Mouse (Mus musculus) cerebellum, postnatal 10 days (tissue): ENCODE measurements around the gene Psma6.

ENCODE experiments used
- DNase-seq, 2 experiments: peaks; one replicate each; pipeline ENCODE4 v3.0.0; 2021; ENCODE audit warnings: mixed read lengths in 2 of 2

Gene Psma6

DNA sequence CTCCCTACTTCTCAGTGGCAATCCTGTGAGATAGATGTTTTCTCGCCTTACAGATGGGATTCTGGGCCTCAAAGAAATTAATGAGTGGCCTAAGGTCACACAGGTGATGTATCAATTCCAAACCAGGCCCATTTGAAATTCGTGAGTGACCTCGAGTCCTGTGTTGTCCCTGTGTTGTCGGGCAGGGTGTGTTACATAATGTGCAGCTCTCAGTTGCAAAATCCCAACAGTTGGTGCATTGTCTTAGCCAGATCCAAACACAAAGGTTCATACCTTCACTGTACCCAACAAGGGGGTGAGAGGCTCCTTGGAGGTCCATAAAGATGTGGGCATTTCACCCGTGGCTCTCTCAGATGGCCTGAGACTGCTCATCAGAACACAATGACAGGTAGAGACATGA lies 56.4 kb downstream of the Psma6 start:
- no peak for DNase-seq

DNA sequence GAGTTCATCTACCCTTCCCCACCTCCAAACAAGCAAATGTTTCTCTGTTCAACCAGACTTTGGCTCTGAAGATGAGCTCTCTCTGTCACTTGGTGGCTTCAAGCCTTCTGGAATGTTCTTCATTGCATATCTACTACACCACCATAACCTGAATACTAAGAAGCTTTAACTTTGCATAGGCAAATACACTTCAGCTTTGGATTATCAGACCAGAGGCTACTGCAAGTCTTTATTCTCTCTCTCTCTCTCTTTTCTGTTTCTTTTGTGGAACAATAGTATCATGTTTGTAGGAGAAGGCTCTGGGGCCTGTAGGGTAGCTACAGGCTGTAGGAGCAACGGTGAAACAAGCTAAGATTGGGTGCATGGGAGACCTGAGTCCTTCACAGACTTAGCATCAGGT lies 58.2 kb downstream of the Psma6 start:
- DNase-seq: no peak

DNA sequence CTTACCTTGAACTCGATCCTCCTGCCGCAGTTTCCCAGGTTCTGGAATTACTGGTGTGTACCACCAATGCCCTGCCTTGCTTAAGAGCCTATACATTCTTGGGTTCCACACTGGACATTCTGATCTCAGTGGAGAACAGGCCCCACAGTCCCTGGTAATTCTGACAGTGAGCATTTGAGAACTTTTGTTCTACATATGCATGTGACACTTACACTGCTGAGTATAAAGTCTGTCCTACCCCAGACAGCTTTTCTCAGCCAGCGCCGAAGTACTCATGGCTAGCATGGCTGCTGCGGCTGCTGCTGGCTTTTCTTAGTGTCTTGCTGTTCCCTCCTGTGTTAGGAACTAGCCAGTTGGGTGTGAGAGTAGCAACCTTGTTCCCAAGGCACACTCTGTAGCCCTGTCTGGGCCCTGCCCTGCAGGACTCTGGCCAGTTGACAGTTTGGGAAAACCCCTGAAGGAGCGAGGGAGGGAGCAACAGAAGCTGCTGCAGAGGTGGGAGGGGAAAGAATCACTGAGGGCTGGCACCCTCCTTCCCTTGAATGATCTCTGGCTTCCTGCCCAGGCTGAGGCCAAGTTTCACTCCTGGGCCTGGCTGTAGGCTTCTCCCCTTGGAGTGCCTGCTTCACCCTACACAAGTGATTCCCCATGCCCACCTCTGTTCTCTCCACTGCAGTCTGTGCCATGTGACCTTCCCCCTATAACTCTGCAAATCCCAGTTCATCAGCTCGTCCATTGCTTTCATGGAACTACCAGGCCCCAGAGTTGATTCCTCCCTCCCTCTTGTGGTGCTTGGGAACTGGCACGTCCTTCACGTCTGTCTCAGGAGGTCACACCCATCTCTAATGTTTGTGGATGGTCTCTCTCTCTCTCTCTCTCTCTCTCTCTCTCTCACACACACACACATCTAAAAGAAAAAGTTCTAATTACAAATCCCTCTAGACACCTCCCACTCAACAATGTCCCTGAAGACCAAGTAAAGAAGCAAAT lies 59.1 kb downstream of the Psma6 start:
- peak; percentile 73 to 82 for DNase-seq

DNA sequence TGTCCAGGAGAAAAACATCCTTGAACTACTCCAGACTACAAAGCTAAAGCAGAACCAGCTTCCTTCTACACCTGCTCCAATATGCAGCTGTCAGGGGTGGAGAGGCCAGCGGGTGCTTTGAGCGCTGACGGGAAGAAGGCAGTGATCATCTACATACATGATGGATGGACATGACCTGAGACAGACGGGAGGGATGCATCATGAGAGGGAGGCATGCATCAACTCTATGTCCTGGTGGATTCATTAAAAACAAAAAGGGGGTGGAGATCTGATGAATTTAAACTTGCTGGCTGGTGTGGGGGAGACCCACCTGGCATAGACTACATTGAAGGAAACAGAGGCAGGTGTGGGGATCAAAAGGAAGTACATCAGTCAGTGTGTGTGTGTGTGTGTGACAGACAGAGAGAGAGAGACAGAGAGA lies 60.0 kb downstream of the Psma6 start:
- no peak for DNase-seq

DNA sequence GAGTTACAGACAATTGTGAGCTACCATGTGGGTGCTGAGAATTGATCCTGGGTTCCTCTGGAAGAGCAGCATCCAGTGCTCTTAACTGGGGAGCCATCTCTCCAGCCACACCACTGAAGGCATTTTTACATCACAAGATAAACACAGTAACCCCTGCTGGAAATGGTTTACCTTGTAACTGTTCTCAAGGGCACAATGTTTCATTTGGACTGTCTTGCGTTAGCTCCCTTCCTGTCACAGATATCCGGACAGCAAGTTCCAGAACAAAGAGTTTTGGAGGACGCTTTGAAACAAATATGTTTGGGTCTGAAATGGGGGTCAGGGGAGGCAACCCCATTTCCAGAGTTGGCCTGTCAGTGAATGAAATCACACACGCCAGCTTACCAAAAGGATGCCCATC lies 61.6 kb downstream of the Psma6 start:
- DNase-seq: no peak

DNA sequence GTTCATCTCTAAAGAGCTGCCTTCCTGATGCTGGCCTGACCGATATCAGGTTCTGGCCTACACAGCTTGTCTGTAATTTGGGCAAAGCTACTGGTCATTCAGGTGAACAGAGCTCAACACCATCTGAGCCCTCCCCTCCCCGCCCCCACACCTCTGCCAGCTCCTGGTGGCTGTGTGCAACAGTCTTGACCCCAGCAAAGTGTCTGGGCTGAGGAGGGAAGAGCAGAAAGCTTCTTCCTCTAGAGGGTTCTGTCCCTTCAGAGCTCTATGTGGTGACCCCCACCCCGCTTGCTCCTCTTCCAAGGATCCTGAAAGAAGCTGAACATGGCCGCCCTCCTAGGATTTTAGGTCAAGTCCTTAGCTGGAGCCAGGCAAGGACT lies 62.3 kb downstream of the Psma6 start:
- peak; percentile 65 to 68 for DNase-seq

DNA sequence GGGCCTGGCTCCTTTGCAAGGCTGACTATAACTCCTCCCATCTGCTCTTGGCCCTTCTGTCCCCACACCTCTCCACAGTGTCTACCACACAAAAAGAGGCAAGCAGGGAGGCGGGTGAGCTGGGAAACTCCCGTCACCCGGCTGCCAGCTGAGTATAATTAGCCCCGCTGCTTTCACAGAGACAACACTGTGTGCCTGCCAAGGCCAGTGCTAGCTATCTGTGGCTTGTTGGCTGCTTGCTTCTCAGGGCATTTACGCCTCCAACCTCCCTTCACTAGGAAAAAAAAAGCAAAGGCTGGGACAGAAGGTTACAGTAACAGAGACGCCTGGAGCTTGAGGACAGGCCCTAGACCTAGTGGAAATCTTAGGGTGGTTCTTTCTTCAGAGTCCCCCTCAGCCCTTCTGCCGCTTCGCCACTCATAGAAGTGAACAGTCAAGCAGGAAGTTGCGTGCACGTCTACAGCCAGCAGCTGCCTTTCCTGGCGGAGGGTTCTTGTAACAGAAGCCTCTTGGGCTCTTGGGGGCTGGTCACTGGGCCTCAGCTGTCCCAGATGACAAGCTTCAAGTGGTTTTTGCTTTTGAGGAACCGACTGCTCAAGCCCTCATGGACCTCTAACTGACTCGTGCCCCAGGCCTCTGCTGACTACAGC lies 62.8 kb downstream of the Psma6 start:
- DNase-seq: peak; percentile 84 to 91

DNA sequence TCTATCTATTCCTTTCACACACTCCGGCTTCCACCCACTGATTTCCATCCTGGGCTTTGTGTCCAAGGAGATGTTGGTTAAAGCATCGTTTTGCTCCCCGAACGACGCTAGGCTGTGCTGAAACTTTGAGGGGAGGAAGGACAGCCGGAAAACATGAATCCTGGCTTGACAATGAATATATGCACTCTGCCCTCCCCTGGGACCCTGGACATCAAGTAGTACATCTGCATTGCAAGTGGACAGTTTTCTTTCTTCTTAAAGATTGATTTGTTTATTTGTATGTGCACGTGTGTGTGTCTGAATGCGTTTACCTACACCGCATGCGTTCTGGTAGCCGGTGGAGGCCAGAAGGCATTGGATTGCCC lies 63.4 kb downstream of the Psma6 start:
- peak in 1 of 2 experiments; percentile 30 for DNase-seq

DNA sequence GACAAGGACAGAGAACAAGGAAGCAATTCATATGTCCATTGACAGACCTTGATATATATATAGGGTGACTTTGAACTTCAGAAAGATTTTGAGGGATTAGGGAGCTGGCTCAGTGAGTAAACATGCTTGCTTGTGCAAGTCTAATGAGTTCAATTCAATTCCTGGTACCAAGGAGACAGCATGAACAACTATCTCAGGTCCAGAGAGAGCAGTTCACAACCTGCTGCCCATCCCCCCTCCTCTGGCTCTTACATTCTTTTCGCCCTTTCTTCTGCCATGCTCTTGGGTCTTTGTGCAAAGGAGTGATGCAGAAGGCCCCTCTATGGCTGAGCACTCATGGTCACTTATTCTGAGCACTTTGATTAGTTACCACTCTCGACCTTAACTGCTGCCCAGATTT lies 64.4 kb downstream of the Psma6 start:
- peak; percentile 43 to 47 for DNase-seq

DNA sequence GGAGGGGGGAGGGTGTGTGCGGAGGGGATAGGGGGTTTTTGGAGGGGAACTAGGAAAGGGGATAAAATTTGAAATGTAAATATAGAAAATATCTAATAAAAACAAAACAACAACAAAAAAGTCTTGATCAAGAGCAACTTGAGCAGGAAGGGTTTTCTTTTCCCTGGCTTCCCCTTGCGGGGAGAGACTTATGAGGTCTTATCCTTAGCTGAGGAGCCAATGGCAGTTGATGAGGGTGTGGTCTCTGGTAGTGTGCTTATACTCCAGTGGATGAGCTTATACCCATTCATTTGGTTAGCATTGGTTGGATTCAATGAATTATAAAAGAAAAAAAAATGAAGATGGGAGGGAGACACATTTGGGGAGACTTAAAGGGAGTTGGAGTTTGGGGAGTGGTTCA lies 65.0 kb downstream of the Psma6 start:
- no peak for DNase-seq

DNA sequence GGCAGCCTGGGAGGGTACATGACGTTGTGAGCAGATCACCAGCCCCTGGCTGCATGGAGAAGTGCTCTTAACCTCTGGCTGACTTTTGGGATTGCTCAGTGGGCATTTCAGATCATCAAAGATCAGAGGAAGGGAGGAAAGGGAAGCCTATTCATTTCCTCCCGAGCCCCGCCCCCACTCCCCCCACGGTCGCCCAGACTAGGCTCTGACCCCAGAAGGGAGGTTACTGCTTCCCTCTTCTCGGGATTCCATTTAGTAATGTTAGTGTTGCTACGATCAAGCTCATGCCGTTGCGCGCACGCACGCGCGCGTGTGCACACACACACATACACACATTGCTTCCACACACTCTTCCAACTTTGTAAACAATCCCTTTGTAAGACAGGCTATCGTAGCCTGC lies 66.4 kb downstream of the Psma6 start:
- DNase-seq: no peak

DNA sequence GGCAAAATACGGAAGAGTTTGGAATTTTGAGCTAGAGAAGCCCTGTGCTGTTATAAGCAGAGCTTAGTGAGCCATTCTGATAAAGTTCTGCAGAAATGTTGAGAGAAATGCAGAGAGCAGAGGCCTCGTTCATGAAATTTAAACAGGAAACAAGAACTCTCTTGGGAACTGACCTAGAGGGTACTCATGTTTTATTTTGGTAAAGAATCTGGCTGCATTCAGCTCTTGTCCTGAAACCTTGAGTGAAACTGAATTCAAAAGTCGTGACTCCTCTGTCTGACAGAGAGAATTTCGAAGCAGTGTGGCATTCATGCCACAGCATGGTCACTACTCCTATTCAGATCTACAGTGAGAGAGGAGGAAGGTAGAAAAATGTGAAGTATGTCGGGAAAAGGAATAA lies 68.8 kb downstream of the Psma6 start:
- no peak for DNase-seq

DNA sequence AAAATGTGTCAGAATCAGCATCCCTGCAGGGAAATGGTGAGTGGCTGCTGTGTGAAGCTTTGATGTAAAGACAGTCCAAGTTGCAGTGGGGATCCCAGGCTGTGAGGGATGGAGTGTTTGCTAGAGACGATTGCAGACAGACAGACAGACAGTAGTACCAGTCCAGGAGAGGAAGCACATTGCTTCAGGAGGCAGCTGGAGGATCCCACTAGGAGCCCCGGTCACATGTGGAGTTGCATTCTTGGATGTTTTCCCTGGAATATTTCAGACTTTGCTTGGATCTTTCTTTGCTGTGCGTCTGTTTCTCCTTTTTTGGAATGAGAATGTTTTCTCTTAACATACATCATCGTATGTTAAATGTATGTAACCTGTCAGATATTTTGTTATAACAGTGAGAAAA lies 69.9 kb downstream of the Psma6 start:
- no peak for DNase-seq

DNA sequence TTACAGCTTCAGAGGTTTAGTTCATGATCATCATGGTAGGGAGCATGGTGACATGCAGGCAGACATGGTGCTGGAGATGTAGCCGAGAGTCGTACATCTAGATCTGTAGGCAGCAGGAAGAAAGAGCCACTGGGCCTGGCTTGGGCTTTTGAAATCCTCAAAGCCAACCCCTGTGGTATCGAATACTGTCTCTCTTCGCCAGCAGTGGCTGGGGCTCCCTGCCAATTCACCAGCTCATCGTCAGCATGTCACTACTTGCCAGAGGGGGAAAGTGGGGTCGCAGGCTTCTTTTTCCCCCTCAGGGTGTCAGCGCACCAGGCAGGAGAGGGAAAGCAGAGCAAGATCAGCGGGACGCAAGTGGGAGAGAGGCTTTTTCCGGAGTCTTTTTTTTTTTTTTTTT lies 71.2 kb downstream of the Psma6 start:
- peak; percentile 72 to 83 for DNase-seq

DNA sequence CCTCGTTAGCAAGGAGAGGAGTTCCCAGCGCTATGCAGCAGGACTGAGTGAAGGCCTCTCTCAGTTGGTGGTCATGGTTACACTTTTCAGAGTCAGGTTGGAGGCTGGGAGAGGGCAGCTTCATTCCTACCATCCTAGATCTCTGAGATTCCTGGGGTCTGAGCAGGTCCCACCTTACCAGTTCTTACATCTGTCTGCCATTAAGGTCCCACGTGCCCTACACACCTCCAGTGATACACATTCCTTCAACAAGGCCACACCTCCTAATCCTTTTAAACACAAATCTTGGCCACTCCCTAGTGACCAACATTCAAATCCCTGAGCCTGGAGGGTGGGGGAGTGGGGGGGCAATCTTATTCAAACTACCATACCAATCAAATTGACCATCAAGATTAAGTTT lies 72.1 kb downstream of the Psma6 start:
- no peak for DNase-seq

DNA sequence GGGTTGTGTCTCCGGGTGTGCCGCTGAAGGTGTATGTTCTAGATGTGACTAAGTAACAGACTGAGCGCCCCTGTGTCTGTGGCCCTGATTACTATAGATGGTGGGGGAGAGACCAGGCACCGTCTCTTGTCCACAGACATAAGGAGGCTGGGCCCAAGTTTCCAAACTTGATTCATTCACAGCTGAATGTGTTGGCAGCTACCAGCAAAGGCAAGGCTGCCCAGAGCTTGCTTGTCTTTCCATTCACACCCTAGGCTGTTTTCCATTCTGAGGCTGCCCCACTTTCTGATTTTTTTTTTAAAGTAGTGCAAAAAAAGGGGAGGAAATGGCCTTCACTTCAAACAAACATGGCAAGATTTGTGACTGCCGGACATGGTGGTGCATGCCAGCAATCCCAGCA lies 72.9 kb downstream of the Psma6 start:
- DNase-seq: peak; percentile 32 to 44

DNA sequence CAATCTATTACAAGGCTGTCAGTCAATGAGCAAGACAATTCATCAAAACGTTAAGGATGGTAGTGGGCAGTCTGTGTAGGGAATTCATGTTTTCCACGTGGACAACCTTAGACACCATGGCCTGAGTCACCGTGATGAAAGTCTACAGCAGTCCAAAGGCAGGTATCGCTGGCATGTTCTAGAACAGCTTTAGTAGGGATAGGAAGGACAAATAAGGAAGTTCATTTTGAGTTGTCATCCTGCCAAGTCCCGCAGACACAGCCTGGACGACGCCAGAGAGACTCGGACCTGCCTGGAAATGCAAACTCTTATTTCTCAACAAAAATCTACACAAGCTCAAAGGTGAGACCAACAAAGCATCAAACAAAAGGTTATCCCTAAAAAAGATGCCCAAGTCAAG lies 75.7 kb downstream of the Psma6 start:
- DNase-seq: peak in 1 of 2 experiments; percentile 33

DNA sequence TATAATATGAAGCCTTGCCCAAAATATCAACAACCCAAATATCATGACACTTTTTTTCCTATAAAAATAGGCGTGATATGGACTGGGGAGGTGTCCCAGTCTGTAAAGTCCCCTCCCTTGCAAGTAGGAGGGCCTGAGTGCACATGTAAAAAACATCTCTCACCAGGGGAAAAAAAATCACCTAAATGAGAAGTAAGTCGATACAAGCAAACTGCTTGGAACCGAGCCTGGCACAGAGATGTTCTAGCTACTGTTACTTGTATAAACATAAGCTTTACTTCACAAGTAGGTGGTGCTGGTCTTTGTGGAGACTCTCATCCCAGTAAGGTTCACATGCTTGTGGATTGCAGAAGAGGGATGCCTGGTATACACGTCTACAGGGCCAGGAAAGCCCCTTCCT lies 76.9 kb downstream of the Psma6 start:
- no peak for DNase-seq

DNA sequence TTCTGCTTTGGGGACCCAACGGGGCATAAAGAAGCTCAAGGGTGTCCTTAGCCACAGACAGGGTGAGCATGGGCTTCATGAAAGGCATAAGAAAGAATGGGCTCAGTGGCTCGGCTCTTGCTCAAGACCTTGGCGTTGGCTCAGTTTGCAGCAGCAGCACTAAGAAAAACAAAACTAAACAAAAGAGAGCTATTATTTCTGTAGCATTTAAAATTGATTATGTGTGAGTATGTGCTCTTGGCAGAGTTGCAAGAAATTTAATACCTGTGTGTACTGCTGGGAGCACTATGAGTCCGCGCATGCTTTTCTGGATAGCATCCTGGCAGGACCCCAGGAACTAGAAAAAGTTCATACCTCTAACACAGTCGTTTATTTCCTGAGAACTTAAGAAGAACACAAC lies 77.7 kb downstream of the Psma6 start:
- no peak for DNase-seq

DNA sequence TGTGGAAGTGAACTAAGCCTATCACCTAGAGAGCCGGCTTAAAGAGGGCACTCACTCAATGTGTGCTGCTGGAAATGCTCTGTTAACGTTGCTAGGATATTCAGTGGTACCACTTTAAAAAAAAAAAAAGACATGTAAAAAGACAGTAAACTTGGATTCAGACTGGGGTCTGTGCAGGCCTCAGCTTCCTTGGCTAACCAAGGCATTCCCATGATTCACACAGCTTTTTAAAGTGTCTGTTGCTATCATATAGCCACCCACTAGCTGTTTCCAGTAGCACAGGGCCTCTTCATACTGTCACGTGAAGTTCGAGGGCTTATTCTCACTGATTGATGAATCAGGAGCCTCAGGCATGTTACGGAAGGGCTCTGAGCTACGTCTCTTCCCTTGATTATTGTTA lies 78.4 kb downstream of the Psma6 start:
- DNase-seq: no peak

DNA sequence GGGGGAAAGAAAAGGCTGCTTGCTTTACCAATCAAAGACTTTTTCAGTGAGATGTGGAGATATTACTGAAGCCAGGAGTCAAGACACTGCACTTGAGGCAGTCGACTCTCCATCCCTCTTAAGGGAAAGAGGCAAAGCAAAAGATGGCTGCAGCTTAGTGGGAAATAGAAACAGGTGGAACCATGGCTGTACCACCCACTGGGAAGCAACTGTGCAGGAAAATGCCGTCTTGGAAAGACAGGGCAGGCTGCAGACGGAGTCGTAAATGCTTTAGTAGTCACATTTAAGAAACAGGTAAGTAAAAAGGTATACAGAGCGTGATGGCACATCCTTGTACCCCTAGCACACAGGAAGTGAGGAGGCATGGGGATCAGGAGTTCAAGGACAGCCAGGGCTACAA lies 79.1 kb downstream of the Psma6 start:
- peak; percentile 59 to 60 for DNase-seq

DNA sequence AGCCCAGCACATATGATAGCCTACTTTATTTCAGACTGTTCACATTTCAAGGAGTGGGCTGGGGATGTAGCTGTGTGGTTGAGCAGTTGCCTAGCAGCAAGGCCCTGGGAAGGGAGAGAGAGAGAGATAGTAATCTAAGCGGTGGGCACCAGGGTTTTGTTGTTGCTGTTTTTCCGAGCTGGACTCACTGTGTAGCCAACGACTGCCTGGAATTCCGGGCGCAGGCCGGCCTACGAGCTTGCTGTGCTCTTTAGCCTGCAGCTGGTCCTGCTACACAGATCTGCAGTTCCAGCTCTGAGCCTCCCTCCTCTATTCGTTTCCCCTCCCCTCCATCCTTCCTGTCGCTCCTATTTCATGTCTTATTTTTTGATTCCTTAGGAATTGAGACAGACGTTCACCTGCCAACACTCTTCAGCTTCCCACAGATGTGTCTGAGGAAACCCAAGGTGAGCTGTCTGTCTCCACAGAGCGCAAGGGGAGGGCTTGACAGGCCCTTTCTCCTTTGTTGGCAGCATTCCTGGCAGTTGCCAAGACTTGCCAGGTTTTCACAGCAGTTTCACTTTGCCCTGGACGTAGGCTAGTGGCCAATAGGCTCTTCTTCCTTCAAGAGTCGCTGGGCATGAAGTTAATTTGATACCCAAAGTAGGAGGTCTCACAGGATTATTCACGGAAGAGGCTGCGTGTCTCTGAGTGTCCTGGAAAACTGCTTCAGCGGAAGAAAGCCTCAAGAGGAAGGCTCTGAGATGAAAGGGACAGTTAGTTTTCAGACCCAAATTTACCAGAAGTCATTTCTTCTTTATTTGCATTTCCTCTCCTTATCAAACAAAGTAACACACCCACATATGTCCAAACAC lies 80.2 kb downstream of the Psma6 start:
- peak; percentile 88 to 89 for DNase-seq

DNA sequence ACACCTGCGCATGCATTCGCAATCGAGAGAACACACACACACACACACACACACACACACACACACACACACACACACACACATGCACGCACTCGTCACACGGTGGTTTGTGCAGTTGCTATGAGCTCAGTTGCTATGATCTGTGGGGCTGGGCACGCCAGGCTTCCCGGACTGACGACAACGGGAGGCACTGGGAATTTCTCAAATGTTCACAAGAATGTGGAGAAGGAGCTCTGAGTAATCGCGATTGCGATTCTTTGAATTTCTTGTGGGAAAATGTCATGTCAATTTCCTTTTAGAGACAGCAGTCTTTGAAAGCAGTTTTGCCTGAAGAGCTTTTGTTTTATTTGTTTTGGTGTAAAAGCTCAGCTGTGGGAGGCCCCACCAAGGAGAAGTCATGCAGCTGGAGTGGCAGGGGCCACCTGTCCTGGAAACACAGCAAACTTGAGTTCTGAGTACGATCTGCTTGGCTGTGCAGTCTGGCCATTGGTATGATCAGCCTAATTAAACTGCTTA lies 80.9 kb downstream of the Psma6 start:
- peak; percentile 42 to 55 for DNase-seq
